Mouse (Mus musculus) left cerebral cortex, adult 6 months (tissue): ENCODE measurements around the gene M1ap. TPM values are rescaled to one million over a fixed set of nuclear protein-coding genes. Genes with fewer than 3 reads are reported as not detected.

ENCODE experiments used
- long read RNA-seq, 2 experiments: library from polyadenylated mRNA; unstranded; transcript quantifications; one replicate each; pipeline ENCODE4 v2.0.0; 2019 to 2020
- polyA plus RNA-seq: library from polyadenylated mRNA; unstranded; fragments of <200 nt; fragmentation: Nextera tagmentation; gene quantifications from 2 replicates; pipeline ENCODE4 v1.2.3, GENCODE M21; 2021

Gene M1ap
- not detected in 2 replicates for polyA plus RNA-seq
- long read RNA-seq, experiment 1, partial matches to known transcripts = 0 of 1 reads
- long read RNA-seq, experiment 1, other reads (novel, unspliced or antisense) = 1 of 1 reads
- long read RNA-seq, experiment 2 = 0 reads

DNA sequence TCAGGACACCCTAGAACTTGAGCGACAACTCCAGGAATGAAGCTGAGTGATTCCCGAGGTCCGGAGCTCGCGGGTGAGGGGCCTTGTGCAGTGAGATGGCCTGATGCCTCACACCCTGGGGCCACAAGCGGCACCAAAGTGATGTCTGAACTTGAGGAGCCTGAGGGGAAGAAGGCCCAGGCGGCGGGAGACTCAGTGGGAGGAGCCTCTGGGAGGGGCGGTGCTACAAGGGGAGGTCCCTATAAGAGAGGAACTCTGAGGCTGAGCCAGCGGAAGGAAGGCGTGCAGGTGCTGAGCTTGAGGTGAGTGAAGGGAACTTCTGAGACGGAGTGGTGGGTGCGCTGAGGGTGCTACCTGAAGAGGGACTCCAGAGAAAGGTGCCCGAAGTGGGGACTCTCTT lies at the start of gene M1ap:
M1ap (plus strand) TSS at position 252 of the 400 bp plus-strand sequence.

DNA sequence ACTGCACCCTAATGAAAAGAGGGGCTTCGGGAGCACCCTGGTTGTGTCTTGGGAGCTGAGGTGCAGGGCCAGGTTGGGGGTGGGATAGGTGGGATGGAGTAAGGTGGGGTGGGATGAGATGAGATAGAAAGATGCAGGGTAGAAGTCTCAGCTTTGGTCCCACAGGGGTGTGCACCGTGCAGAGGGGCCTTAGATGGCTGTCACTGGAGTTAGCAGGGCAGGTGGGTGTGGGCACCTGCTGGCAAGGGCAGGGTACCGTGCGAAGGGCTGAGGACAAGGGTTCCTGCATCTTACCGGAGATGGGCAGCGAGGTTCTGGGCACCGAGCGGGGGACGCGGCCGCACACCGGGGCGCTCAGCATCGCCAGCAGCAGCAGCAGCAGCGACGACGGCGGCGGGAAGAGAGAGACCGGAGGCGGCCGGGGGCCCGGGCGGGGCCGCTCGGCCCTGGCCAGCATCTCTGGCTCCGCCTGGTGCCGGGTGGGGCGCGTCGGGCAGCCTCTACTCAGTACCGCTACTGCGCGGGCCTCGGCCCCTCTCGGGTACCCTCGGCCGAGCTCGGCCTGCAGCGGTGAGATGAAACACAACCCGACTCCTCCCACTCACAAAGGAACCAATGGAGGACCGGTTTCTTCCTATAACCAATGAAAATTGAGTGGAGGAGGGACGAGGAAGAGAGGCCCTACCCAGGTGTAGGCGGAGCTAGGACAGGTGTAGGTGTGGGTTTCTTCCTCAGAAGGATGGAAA lies 7.4 kb upstream of the M1ap start, which contains the start of gene Sema4f:
Sema4f (minus strand) TSS at position 603 of the 746 bp plus-strand sequence.

DNA sequence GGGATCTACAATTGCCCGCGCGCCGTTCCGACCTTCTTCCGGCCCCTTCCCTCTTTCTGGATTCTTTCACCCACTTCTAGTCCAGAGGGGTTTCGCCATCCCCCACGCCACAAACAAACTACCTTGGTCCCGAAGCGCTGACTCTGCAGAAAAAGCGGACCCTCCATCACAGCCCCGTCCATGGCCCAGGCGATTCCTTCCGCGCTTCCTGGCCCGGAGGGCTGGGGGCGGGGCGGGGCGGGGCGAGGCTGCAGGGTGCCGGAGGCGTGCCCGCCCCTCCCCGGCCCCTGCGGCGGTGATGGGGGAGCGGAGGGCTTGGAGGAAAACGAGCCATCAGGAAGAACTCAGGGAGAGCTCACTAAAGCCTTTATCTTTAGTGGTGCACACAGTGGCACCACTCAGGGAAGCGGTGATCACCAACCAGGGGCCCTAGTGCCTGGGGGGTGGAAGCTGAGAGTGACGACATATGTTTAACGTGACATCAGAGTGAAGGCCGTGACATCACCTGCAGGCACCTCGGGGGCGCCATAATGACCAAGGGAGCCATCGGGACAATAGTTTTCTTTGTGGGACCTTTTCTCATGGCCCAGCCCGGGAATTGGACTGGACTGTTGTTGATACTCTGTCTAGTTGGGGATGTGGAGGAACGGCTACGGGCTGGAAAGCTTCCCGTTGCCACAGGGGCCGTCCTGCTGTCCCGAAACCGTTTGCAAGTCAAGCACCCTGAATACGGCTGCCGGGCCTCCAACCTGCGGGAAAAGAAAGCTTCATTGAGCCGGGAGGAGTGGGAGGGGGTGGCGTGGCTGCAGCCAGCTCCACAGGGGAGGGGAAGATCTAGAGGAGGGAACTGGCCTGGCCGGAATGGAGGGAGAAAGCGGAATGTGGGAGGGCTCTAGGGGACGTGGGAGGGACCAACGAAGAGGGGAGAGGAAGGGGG lies 86.8 kb downstream of the M1ap start, which contains the start of the genes Dok1 and Loxl3:
Dok1 (minus strand) TSS at position 223 of the 937 bp plus-strand sequence.
Loxl3 (plus strand) TSS at position 925 of the 937 bp plus-strand sequence.

DNA sequence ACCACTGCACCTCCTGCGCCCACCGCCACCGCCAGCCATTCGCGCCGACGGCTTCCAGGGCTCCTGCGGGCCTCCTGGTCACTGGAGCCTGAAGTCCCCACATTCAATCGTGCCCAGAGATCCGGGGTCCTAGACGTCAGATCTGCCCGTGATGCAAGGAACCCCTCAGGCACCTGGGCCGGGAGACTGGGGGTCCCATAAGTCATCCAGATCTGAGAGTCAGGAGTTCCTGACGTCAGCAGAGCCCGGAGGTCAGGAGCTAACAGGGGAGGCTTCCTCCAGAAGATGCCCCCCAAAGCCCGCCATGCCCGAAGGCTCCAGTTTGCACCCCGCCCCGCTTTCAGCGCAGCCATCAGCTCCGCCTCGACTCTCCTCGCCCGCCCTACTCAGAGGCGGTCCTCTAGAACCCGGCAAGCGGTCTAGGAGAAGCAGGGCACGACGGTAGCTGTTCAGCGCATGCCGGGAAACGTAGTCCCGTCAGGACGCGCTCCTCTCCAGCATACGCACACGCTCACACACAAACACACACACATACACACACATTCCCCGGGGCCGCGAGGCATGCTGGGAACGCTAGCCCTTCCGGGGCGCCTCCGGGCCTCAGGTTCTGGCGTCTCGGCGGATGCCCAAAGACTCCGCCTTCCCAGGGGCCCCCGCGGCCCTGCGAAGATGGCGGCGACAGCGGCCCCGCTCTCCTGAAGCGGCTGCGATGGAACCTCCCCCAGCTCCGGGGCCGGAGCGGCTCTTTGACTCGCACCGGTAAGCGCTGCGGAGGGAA lies 107.6 kb downstream of the M1ap start, which contains the start of gene Aup1:
Aup1 (plus strand) TSS at position 448 of the 778 bp plus-strand sequence.

DNA sequence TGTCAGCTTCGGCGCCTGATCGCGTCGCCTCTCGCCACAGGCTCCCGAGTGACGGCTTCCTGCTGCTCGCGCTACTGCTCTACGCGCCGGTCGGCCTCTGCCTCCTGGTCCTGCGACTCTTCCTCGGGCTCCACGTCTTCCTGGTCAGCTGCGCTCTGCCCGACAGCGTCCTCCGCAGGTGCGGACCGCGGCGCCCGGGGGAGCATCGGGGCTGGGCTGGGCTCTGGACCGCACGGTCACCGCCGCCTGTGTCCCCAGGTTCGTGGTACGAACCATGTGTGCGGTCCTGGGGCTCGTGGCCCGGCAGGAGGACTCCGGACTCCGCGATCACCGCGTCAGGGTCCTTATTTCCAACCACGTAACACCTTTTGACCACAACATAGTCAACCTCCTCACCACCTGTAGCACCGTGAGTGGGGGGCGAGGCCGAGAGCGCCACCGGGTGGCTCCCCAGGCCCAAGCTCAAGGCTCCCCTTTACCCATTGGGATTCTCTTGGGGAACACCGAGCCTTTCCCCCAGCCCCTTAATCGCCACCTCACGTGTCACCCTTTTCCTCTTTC lies 108.2 kb downstream of the M1ap start, which contains the start of gene Htra2:
Htra2 (minus strand) TSS at position 403 of the 561 bp plus-strand sequence.

DNA sequence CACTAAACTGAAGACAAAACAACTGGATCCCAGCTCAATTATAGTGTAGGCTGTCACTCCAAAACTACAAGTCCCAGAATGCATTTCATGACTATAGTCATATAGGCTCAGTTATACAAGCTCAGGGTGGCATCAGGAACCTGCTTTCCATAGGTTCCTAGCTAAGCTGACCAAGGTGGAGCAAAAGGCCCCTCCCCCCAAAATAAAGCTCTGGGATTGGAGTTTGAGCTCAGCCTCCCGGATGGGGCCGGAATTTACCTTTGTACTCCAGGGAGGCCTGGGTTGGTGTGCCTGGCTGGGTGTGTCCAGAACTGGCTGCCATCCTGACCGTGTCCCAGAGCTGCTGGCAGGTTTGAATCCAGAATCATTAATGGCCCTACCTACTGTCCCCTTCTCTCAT lies 111.1 kb downstream of the M1ap start, which contains the start of gene Dqx1:
Dqx1 (plus strand) TSS at position 55 of the 400 bp plus-strand sequence.

DNA sequence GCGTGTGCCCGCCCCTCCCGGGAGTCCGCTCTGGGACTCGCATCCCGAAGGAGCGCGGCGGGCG lies 123.4 kb downstream of the M1ap start, which contains the start of gene Tlx2:
Tlx2 (minus strand) TSS at position 47 of the 64 bp plus-strand sequence.

DNA sequence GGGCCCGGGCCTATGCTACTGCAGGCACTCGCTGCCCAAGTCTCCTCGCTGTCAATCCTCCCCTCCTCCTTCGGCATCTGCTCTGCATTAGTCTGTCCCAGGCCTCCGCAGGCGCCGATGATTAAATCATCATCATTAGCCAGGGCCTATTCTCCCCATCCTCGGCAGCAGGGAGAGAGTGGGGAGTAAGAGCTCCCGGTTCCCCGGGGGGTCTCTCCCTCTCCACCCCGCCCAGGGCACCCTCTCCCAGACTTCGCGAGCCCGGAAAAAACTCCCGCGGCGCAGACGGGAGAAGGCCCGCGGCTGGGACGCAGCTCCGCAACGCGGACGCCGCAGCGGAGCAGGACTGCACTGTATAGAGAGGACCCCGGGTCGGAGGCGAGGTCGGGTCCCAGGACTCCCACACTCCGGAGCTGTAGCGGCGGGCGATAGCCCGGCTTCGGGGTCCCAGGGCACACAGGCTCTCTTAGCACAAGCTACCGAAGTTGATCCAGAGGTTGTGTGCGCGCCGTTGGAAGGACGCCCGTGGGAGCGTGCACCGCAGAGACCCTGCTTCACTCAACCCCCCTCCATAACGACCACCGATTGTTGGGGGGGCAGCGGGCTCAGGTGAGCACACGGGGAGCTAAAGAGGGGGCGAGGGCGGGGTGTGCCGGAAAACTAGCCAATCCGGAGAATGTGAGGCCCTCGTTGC lies 131.1 kb downstream of the M1ap start, which contains the start of gene Pcgf1:
Pcgf1 (plus strand) TSS at position 240 of the 694 bp plus-strand sequence.

Other genes with a start within 250 kb of the M1ap start
- 61.9 and 73.7 TPM in 2 replicates for gene Pole4, start 241.5 kb upstream of the M1ap start, polyA plus RNA-seq
- 1.3 and 3.5 TPM in 2 replicates for gene Hk2, start 172.4 kb upstream of the M1ap start, polyA plus RNA-seq
- gene Sema4f, start 7.1 kb upstream of the M1ap start, polyA plus RNA-seq = 11.5 and 14.3 TPM in 2 replicates
- 0.92 and 1.0 TPM in 2 replicates for gene Dok1, start 86.6 kb downstream of the M1ap start, polyA plus RNA-seq
- 1.4 and 1.7 TPM in 2 replicates for gene Loxl3, start 87.3 kb downstream of the M1ap start, polyA plus RNA-seq
- 64.0 and 107 TPM in 2 replicates for gene Aup1, start 107.6 kb downstream of the M1ap start, polyA plus RNA-seq
- 36.7 and 40.7 TPM in 2 replicates for gene Htra2, start 108.4 kb downstream of the M1ap start, polyA plus RNA-seq
- 0.17 and 0.24 TPM in 2 replicates for gene Dqx1, start 110.9 kb downstream of the M1ap start, polyA plus RNA-seq
- not detected in 2 replicates for gene Tlx2, start 123.4 kb downstream of the M1ap start, polyA plus RNA-seq
- 23.7 and 26.7 TPM in 2 replicates for gene Pcgf1, start 131.0 kb downstream of the M1ap start, polyA plus RNA-seq
- gene Lbx2, start 139.5 kb downstream of the M1ap start, polyA plus RNA-seq = 0.90 and 1.2 TPM in 2 replicates
- 1.0 and 1.5 TPM in 2 replicates for gene Ccdc142, start 154.7 kb downstream of the M1ap start, polyA plus RNA-seq
- 0.87 and 1.2 TPM in 2 replicates for gene Gm42688, start 154.7 kb downstream of the M1ap start, polyA plus RNA-seq
- gene Mrpl53, start 162.1 kb downstream of the M1ap start, polyA plus RNA-seq = 149 and 168 TPM in 2 replicates
- gene Mogs, start 168.6 kb downstream of the M1ap start, polyA plus RNA-seq = 2.2 and 2.6 TPM in 2 replicates
- gene Wbp1, start 174.7 kb downstream of the M1ap start, polyA plus RNA-seq = 21.8 and 51.8 TPM in 2 replicates
- gene Ino80b, start 178.5 kb downstream of the M1ap start, polyA plus RNA-seq = 8.2 and 23.6 TPM in 2 replicates
- 67.3 and 68.0 TPM in 2 replicates for gene Rtkn, start 188.6 kb downstream of the M1ap start, polyA plus RNA-seq
- gene Wdr54, start 209.5 kb downstream of the M1ap start, polyA plus RNA-seq = 23.3 and 39.1 TPM in 2 replicates
- gene 1700003E16Rik, start 209.5 kb downstream of the M1ap start, polyA plus RNA-seq = 28.6 and 44.3 TPM in 2 replicates
- 113 and 119 TPM in 2 replicates for gene Dctn1, start 219.0 kb downstream of the M1ap start, polyA plus RNA-seq